Mouse (Mus musculus) heart, postnatal 36 days (tissue): ENCODE data around the gene Parp2. TPM values are rescaled to one million over a fixed set of nuclear protein-coding genes. Genes with fewer than 3 reads are reported as not detected.
"Not testable (repeated sequence)": the region's sequence is repeated elsewhere in the genome, so short reads cannot be mapped to it uniquely, and the experiment has no call there.

Source experiments
- DNase-seq, 2 experiments: peaks; one replicate each; pipeline ENCODE4 v3.0.0; 2021 to 2022
- intact Hi-C: fragments of 180-260 bp; cut with DNase I; formaldehyde crosslinking; loops from one replicate; pipeline ENCODE4 v1.15.1; 2025
- total RNA-seq, 2 experiments: library from RNA; stranded (reverse); gene quantifications; 2 replicates each; pipeline ENCODE4 v1.2.3; 2021

Parp2 gene
- total RNA-seq, 2 experiments from 2014 or later: 14.3 to 15.7 TPM

GRCm38 (mm10) chr14:50824219-50824618 is 16.6 kb downstream of the Parp2 start:
- DNase-seq: no peak
- intact Hi-C loops: no loop called here

- no peak for DNase-seq
- intact Hi-C loops: no loop called here
Observed at GRCm38 (mm10) chr14:50826579-50826978, 18.9 kb downstream of the Parp2 start.

GRCm38 (mm10) chr14:50829878-50830277 is 22.2 kb downstream of the Parp2 start:
- intact Hi-C loops: no loop called here

GRCm38 (mm10) chr14:50833964-50834363 is 26.3 kb downstream of the Parp2 start:
- peak; percentile 17 to 21 for DNase-seq
- intact Hi-C loops: no loop called here

More at GRCm38 (mm10) chr14:50829878-50830277, 22.2 kb downstream of the Parp2 start:
- DNase-seq: no peak

- intact Hi-C loops: no loop called here
- no peak for DNase-seq
Observed at GRCm38 (mm10) chr14:50834435-50834834, 26.8 kb downstream of the Parp2 start.

- no peak for DNase-seq
- intact Hi-C loops: no loop called here
Observed at GRCm38 (mm10) chr14:50837236-50837635, 29.6 kb downstream of the Parp2 start.

GRCm38 (mm10) chr14:50855788-50856187 is 48.1 kb downstream of the Parp2 start:
- no peak for DNase-seq
- intact Hi-C loops: no loop called here

GRCm38 (mm10) chr14:50862641-50863040 is 55.0 kb downstream of the Parp2 start:
- intact Hi-C loops: no loop called here
- DNase-seq: no peak

GRCm38 (mm10) chr14:50865005-50865404 is 57.4 kb downstream of the Parp2 start:
- intact Hi-C loops, DNase-seq: not testable (repeated sequence)

GRCm38 (mm10) chr14:50866966-50867365 is 59.3 kb downstream of the Parp2 start:
- DNase-seq: no peak
- intact Hi-C loops: no loop called here

GRCm38 (mm10) chr14:50868211-50868610 is 60.6 kb downstream of the Parp2 start:
- intact Hi-C loops: no loop called here
- no peak for DNase-seq

- DNase-seq: no peak
- intact Hi-C loops: no loop called here
Observed at GRCm38 (mm10) chr14:50868656-50869055, 61.0 kb downstream of the Parp2 start.

GRCm38 (mm10) chr14:50869889-50870804 is 62.5 kb downstream of the Parp2 start, which contains the start of gene Tep1:
Tep1 (minus strand) TSS chr14:50870560.
- intact Hi-C loops: loop anchor here (5.0 to 10.0 kb wide), 2 partner anchors 62 to 195 kb away; partner anchors contain the start of genes Pip4p1 and Pnp
- DNase-seq: peak; percentile 70 to 85

GRCm38 (mm10) chr14:50870805-50871143 is 63.1 kb downstream of the Parp2 start:
- no peak for DNase-seq
- intact Hi-C loops: loop anchor here (5.0 to 10.0 kb wide), 2 partner anchors 62 to 194 kb away; partner anchors contain the start of genes Pip4p1 and Pnp

Other genes with a start within 250 kb of the Parp2 start
- gene Olfr744, start 193.0 kb upstream of the Parp2 start, total RNA-seq: not detected
- not detected for gene Olfr745, start 168.5 kb upstream of the Parp2 start, total RNA-seq
- gene Olfr746, start 160.8 kb upstream of the Parp2 start, total RNA-seq: not detected
- gene Olfr747, start 114.6 kb upstream of the Parp2 start, total RNA-seq: not detected
- gene Olfr748, start 100.5 kb upstream of the Parp2 start, total RNA-seq: not detected
- gene Olfr749, start 62.7 kb upstream of the Parp2 start, total RNA-seq: not detected
- 10 to 100 TPM; 13.8 to 15.2 TPM for gene Ttc5, start 22.3 kb upstream of the Parp2 start, total RNA-seq
- not detected for gene Ccnb1ip1, start 109 bp upstream of the Parp2 start, total RNA-seq
- 10 to 100 TPM; 10.3 to 13.9 TPM for gene Tep1, start 62.7 kb downstream of the Parp2 start, total RNA-seq
- gene Klhl33, start 89.7 kb downstream of the Parp2 start, total RNA-seq: 10 to 100 TPM; 27.6 to 43.8 TPM
- 10 to 100 TPM; 75.7 to 79.2 TPM for gene Osgep, start 117.1 kb downstream of the Parp2 start, total RNA-seq
- gene Apex1, start 117.1 kb downstream of the Parp2 start, total RNA-seq: 10 to 100 TPM; 27.7 to 28.1 TPM
- 10 to 100 TPM; 24.5 to 27.2 TPM for gene Pip4p1, start 123.0 kb downstream of the Parp2 start, total RNA-seq
- 10 to 100 TPM; 12.7 to 14.8 TPM for gene Pnp, start 123.2 kb downstream of the Parp2 start, total RNA-seq
- 10 to 100 TPM; 10.1 to 10.6 TPM for gene Gm49342, start 136.7 kb downstream of the Parp2 start, total RNA-seq
- gene Pnp2, start 148.2 kb downstream of the Parp2 start, total RNA-seq: under 1 TPM; 0.22 to 0.65 TPM
- under 1 TPM; 0.22 to 0.25 TPM for gene Rnase10, start 199.9 kb downstream of the Parp2 start, total RNA-seq
- not detected for gene Rnase9, start 234.0 kb downstream of the Parp2 start, total RNA-seq
- not detected for gene Rnase11, start 242.3 kb downstream of the Parp2 start, total RNA-seq
- gene Rnase12, start 249.8 kb downstream of the Parp2 start, total RNA-seq: not detected